Mouse (Mus musculus): ENCODE measurements around the gene Fam163a. TPM values are rescaled to one million over a fixed set of nuclear protein-coding genes. Genes with fewer than 3 reads are reported as not detected.

Gene Fam163a
- total RNA-seq, 2 experiments from 2014 or later = 0.07 to 0.19 TPM

DNA sequence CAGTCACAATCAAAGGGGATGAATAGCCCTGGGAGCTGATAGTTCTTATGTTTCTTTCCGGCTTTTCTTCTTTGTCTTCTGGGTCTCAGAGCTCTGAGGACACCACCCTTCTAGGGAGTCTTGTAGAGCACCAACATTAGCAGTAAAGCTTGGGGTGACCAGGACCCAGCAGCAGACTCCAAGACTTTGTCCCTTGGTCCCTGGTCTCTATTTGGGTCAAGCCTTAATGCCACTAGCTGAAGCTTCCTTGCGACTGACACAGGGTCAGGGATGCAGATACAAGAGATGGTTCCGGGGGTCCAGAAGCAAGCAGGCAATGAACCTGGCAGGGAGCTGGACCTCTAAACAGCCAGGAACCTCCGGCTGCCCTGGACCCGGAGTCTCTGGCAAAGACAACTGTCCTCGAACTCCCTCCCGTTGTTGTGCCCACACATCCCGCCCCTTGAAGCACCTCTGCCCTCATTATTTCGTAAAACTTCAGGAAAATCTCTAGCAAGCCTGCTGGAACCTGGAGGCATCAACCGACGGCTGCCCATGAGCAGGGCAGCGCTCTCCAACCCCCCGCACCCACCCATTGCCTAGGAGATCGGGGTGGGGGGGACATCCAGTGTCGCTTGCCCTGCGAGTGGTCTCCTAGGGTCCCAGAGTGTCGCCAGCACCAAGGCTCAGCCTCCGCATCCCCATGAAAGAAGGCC lies 718 bp downstream of the Fam163a start:
- intact Hi-C loops (cut with DNase I) = no loop called here
- no peak for DNase-seq

DNA sequence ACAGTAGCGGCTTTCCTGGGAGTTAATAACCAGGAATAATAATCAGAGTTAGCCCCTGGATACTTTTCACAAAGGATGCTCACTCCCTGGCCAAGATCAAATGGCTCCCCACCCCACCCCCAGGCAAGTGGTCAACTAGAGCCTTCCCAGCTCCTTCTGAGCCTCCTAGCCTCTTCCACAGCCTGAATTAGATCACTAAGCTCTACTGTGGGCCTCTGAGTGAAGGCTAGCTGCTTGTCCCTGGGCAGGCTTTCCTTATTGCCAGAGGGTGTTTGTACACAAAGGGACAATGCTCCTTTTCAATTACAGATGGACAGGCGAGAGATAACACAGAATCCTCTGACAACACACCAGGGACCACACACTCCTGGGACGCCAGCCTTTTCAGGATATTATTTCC lies 2.2 kb downstream of the Fam163a start:
- DNase-seq = no peak
- intact Hi-C loops (cut with DNase I) = no loop called here

- intact Hi-C loops (cut with DNase I) = no loop called here
- DNase-seq = no peak
Observed at GRCm38 (mm10) chr1:156201069-156201468, 3.8 kb downstream of the Fam163a start.

GRCm38 (mm10) chr1:156197588-156197987 lies 7.2 kb downstream of the Fam163a start:
- DNase-seq = no peak
- intact Hi-C loops (cut with DNase I) = no loop called here

GRCm38 (mm10) chr1:156193292-156193691 lies 11.5 kb downstream of the Fam163a start:
- intact Hi-C loops (cut with DNase I) = no loop called here
- DNase-seq = no peak

GRCm38 (mm10) chr1:156192853-156193252 lies 12.0 kb downstream of the Fam163a start:
- intact Hi-C loops (cut with DNase I) = no loop called here
- no peak for DNase-seq

DNA sequence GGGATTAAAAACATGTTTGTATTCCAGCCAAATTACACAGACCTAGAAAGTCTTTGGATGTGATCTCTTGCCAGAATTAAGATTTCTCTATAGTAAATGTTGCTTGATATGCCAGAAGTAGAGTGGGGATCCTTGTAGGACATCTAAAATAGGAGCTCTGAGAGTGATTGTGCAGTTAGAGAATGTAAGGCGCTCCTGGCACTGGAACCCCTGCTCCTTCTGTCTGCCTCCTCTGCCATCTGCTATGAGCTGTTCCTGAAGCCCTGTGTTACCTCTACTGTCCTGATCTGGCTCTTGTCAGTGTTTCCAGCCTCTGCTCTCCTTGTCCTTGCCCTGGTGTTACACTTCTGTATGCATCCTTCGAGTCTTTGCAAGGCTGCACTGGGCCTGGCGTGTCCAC lies 18.2 kb downstream of the Fam163a start:
- DNase-seq = no peak
- intact Hi-C loops (cut with DNase I) = no loop called here

DNA sequence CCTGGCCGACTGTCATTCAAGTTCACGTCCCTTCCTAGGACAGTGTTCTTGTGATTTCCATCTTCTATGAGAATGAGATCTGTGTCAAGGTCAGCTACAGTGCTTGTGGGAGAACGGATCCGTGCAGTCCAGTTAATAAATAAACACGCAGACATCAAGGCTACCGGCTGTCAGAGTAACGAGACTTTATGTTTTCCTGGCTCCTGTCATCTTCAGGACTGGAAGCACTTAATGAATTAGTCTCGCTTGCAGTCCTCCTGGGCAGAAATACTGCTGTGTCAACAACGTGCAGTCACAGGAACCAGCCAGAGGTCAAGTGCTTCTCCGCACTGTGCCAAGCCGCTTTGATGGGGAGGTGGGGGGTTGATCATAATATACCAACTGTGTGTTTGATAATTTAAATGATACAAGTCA lies 20.7 kb downstream of the Fam163a start:
- intact Hi-C loops (cut with DNase I) = no loop called here
- DNase-seq = no peak

- no peak for DNase-seq
- intact Hi-C loops (cut with DNase I) = no loop called here
Observed at GRCm38 (mm10) chr1:156183176-156183958, 21.5 kb downstream of the Fam163a start.

DNA sequence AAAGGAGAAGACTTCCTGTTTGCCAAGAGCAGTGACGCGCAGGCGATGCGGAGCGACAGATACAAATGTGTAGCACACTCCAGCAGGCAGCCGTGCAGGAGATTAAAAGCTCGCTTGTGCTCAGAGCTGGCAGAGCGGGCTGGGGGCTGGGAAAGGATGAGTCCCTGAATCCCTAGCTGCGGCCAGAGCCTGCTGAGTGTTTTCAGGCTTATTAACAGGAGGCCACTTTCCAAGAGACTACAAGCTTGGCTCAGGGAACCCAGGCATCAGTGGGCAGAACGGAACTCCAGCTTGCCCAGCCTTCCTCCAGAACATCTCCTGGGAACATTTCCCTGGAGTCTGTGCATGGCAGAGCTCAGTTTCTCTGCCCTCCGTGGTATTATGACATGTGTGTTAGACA lies 25.0 kb downstream of the Fam163a start:
- peak; percentile 4 to 20 for DNase-seq
- intact Hi-C loops (cut with DNase I) = no loop called here

- peak in 1 of 2 experiments; percentile 22 for DNase-seq
- intact Hi-C loops (cut with DNase I) = no loop called here
Observed at GRCm38 (mm10) chr1:156168737-156169136, 36.1 kb downstream of the Fam163a start.

- DNase-seq = no peak
- intact Hi-C loops (cut with DNase I) = no loop called here
Observed at GRCm38 (mm10) chr1:156116770-156117169, 88.1 kb downstream of the Fam163a start.

- intact Hi-C loops (cut with DNase I) = no loop called here
- no peak for DNase-seq
Observed at GRCm38 (mm10) chr1:156113884-156114499, 90.8 kb downstream of the Fam163a start.

DNA sequence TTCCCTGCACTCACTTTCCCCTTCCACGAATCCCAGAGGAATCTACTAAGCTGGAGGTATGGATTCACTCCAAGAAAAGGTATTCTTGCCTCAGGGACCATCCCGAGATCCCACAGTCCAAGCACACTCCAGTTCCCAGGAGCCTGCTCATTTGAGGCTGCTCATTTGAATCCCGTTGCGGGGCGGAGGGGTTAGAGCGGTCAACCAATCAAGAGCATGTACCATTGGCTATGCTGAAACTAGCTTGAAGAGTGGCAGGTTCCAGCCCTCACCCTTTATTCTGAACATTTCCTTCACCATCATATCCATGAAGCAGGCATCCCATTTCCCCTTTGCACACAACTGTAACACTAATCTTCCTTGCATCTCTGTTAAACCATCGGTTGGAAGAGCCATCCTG lies 92.7 kb downstream of the Fam163a start:
- intact Hi-C loops (cut with DNase I) = no loop called here
- DNase-seq = no peak

- intact Hi-C loops (cut with DNase I) = no loop called here
- DNase-seq = no peak
Observed at GRCm38 (mm10) chr1:156111728-156112127, 93.1 kb downstream of the Fam163a start.

DNA sequence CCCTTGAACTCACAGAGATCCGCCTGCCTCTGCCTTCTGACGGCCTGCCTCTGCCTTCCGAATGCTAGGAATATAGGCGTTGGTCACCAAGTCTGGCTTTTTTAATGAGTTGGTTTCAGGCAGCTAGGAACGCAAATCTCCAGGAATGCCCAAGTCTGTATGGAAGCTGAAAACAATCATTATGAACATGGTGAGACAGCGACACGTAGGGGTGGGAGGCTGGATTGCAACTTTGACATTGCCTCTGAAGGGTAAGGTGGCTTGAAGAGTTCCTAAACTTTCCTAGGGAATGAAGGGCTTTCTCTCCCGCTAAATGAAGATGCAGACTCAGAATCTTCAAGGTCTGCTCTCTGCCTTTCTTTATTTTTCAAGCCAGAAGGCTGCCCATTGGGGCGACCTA lies 93.7 kb downstream of the Fam163a start:
- no peak for DNase-seq
- intact Hi-C loops (cut with DNase I) = no loop called here

- intact Hi-C loops (cut with DNase I) = no loop called here
Observed at GRCm38 (mm10) chr1:156108400-156108799, 96.4 kb downstream of the Fam163a start.

GRCm38 (mm10) chr1:156107424-156107823 lies 97.4 kb downstream of the Fam163a start:
- no peak for DNase-seq
- intact Hi-C loops (cut with DNase I) = no loop called here

More at GRCm38 (mm10) chr1:156108400-156108799, 96.4 kb downstream of the Fam163a start:
- no peak for DNase-seq

DNA sequence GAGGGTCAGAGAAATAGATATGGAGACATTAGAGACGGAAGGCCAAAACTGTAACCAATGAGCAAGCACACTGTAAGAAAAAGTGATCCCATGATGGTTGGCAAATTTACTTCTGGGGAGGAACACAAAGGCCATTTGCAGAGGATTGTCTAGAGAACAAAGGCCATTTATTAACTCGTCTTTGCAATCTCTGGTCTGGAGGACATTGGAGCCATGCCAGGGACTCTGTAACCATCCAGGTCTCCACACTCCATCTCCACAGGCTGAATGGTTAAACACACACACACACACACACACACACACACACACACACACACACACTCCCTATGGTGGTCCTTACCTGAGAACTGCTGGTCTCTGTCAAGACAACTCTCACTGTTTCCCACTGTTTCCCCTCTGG lies 99.4 kb downstream of the Fam163a start:
- DNase-seq = no peak
- intact Hi-C loops (cut with DNase I) = no loop called here

GRCm38 (mm10) chr1:156103763-156104162 lies 101.1 kb downstream of the Fam163a start:
- intact Hi-C loops (cut with DNase I) = no loop called here
- no peak for DNase-seq

- intact Hi-C loops (cut with DNase I) = no loop called here
Observed at GRCm38 (mm10) chr1:156091811-156092210, 113.0 kb downstream of the Fam163a start.

DNA sequence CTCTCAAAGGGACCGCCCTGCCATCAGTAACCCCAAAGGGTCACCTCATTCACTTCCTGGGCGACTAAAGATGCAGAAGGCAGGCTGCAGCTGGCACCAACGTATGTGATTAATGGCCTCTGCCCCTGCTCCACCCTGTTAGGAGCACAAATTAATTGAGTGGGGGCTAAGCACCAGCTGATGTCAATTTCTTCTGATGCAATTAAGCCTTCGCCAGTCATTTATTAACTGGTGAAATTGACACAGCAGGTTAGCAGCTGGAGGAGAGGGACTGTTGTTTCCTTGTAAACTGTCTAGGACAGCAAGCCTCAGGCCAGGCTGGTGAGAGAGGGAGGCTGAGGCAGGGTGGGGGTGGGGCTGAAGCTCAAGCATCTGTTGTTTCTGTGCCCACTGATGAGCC lies 114.8 kb downstream of the Fam163a start:
- DNase-seq = no peak
- intact Hi-C loops (cut with DNase I) = no loop called here

More at GRCm38 (mm10) chr1:156091811-156092210, 113.0 kb downstream of the Fam163a start:
- DNase-seq = no peak

Data from heart, postnatal 14 days (tissue).